Mouse (Mus musculus): ENCODE results near the gene Dpp4.

Dpp4 gene

DNA sequence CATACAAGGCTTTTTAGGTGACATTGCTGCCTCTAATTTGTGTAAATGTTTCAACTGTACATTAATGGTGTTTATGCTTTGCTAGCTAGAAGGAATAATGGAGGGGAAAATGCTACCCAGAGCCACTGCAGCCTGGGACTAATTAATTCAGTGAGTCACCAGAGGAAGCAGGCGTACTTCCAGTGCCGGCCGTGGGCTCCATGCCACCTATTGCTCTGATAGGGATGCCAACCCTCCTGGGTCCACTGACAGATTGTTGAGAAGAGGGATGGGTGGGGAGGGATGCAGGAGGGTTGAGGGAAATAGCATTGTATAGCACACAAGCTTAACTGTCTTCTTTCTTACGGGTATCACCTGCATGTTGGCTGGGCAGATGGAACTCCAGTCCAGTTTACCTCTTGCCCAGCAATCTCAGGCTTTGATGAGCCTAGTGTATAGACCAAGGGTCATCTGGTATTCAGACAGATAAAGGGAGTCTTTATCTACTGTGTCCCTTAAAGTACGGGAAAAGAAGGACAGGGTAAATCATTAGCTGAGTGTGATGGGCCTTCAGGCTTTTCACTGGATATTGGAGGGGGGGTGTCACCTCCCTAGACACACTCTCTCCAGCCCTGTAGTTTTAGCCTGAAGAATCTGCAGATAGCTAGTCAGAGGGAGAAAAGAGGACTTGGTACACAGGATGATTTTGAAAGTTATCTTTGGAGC is 43.5 kb downstream of the Dpp4 start:
- ATAC-seq (ENCODE audit: insufficient number of reproducible peaks, low FRiP score, low TSS enrichment), result peak; percentile 38

DNA sequence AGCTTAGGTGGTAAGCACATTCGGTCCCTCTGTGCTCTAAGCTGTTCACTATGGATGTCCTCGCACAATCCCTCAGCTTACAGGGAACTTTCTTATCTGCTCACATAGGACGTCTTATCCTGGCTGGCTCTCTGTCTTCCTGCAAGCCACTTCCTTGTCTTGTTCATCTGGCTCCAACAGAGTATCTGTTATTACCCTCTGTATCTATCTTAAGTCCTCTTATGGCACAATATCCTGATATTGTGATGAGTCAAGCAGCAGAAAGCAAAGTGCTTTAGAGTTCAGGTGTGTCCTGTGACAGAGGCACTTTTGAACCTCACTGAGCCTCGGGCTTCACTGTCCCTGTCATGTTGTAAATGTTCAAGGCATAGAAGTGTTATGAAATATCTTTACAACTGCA is 48.4 kb downstream of the Dpp4 start:
- no peak for ATAC-seq (ENCODE audit: insufficient number of reproducible peaks, low FRiP score, low TSS enrichment)

GRCm38 (mm10) chr2:62362211-62362610 is 49.8 kb downstream of the Dpp4 start:
- peak; percentile 8; the same call in 1 of the 2 replicates for ATAC-seq (ENCODE audit: insufficient number of reproducible peaks, low FRiP score, low TSS enrichment)

DNA sequence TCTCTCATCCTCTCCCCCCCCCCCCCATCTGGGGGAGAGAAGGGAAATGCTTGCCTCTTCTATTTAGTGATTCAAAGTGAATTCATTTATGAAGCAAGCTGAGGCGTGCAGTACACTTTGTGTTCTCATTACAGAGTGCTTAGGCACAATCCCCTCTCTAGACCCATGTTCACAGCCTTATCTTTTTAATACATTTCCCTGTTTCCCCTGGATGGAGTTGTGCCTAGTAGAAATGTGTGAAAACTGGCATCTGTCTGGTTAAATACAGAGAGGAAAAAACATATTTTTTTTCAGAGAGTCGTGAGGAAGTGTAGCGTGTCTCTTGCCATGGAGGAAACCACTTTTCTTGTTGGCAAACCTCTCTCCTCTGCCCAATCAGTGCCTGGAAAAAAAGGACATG is 50.5 kb downstream of the Dpp4 start:
- no peak for ATAC-seq (ENCODE audit: insufficient number of reproducible peaks, low FRiP score, low TSS enrichment)

DNA sequence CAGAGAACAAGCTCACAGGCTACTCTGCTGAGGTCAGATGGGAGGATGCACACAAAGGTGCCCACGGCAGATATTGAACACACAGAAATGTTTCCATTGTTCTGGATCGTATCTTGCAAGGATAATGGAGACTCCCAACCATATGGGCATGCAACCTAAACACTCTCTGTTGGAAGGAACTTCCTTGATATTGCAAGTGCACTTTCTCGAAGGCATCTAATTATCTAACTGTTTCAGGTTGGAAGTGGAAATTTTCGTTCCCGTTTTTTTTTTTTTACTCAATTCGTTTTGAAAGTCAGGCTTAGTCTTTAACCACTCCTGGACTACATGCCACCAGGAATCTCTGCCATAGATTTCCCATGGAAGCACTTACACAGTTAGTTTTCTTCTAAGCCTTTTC is 51.2 kb downstream of the Dpp4 start:
- no peak for ATAC-seq (ENCODE audit: insufficient number of reproducible peaks, low FRiP score, low TSS enrichment)

- no peak for ATAC-seq (ENCODE audit: insufficient number of reproducible peaks, low FRiP score, low TSS enrichment)
Observed at GRCm38 (mm10) chr2:62357259-62357658, 54.8 kb downstream of the Dpp4 start.

- ATAC-seq (ENCODE audit: insufficient number of reproducible peaks, low FRiP score, low TSS enrichment), result no peak
Observed at GRCm38 (mm10) chr2:62356606-62357005, 55.4 kb downstream of the Dpp4 start.

- ATAC-seq (ENCODE audit: insufficient number of reproducible peaks, low FRiP score, low TSS enrichment), result no peak
Observed at GRCm38 (mm10) chr2:62355766-62356165, 56.3 kb downstream of the Dpp4 start.

DNA sequence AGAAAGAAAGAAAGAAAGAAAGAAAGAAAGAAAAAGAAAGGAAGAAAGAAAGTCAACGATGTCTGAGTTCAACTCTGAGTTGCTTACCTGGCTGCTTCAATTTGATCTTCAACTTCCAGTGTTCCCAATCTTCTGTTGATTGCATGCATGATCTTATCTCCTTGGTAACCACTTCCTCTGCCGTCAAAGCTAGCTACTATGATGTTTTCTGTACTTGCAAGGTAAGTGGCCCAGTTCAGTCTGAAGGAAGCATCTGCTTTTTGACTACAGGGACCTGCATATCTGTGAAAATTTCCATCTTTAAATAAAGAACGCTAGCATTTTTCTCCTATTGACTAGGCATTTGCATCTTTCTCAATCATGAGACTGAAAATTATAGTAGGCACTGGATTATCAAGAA is 60.0 kb downstream of the Dpp4 start:
- no peak for ATAC-seq (ENCODE audit: insufficient number of reproducible peaks, low FRiP score, low TSS enrichment)

- no peak for ATAC-seq (ENCODE audit: insufficient number of reproducible peaks, low FRiP score, low TSS enrichment)
Observed at GRCm38 (mm10) chr2:62347762-62348161, 64.3 kb downstream of the Dpp4 start.

GRCm38 (mm10) chr2:62346771-62347170 is 65.3 kb downstream of the Dpp4 start:
- ATAC-seq (ENCODE audit: insufficient number of reproducible peaks, low FRiP score, low TSS enrichment), result no peak

DNA sequence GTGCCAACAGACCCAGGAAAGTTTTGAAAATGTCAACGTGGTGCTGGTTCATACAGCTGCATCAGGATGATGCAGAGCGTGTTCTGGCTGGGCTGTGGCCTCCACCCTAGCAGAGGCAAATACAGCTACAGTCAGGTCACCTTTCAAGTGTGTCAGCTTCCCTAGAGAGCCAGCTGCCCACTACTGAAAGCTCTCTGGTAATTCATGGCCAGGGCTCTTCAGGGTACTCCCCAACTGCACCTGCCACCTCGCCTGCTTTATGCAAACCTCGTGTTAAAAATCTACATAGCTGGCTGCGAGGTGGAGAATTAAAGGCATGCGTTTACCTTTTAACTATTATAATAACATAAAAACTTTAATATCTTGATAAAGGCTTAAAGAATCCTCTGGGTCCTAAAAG is 67.7 kb downstream of the Dpp4 start:
- no peak for ATAC-seq (ENCODE audit: insufficient number of reproducible peaks, low FRiP score, low TSS enrichment)

DNA sequence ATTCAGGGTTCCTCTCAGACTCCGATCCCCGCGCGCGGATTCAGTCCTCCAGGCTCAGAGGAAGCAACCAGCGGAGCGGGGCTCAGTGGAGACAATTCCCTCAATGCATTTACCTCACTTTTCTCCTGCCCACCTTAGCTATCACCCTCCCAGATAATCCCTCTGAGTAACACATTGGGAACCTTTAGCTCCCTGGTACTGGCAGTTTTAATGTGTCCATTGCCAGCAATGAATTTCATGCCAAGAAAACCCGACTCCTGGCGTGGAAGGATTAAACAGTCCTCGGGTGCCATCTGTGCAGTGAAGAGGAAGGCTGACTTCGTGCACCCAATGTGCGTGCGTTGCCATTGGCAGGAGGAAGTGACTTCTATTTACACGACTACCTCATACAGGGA is 70.3 kb downstream of the Dpp4 start:
- peak; percentile 65 for ATAC-seq (ENCODE audit: insufficient number of reproducible peaks, low FRiP score, low TSS enrichment)

- no peak for ATAC-seq (ENCODE audit: insufficient number of reproducible peaks, low FRiP score, low TSS enrichment)
Observed at GRCm38 (mm10) chr2:62341061-62341733, 70.8 kb downstream of the Dpp4 start.

DNA sequence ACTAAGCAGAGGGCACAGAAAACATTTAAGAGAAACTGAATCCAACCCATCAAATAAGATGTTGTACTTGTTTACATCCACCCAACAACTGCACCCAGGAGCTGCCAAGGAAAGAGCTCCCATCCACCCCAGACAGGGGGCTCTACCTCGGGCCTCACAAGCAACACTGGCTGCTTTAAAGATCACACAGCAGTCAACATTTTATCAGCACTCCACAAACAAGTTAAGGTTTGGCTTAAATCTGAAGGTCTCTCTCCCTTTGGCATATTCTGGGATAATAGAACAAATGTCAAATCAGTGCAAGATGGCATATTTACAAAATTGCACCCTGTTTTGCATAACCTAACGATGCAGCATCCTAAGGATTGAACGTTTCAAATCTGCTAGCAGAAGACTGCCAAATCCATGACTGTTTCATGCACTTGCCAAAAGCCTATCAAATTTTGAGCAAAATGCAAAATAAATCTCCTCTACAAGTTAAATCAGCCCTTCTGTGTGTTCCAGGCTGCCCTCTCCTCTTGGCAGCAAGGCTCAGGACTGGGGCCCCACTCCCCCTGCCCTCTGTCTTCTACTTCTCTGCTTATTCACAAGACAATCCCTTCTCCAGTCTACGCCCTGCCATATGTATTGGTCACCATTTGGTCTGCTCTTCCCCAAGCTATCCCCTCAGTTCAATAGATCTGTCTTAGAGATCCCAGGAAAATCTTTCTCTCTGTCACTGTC is 72.6 kb downstream of the Dpp4 start:
- ATAC-seq (ENCODE audit: insufficient number of reproducible peaks, low FRiP score, low TSS enrichment), result no peak

DNA sequence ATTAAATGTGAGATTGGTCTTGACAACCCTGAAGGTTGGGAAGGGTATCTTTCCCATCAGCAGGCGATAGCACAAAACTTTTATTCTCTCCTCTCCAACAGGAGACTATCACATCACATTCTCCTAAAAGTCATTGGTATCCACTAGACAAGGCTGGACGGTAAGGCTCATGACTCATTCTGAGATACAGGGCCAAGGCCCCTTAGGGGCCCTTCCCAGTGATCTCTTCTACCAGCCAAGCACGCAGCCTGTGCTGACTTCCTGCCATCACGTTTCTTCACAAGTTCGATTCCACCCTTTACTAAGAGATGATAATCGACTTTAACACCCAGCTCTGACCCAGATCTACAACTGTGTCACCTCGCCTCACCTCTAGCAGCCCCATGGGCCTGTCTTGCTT is 74.9 kb downstream of the Dpp4 start:
- ATAC-seq (ENCODE audit: insufficient number of reproducible peaks, low FRiP score, low TSS enrichment), result no peak

GRCm38 (mm10) chr2:62334397-62335243 is 77.4 kb downstream of the Dpp4 start:
- no peak for ATAC-seq (ENCODE audit: insufficient number of reproducible peaks, low FRiP score, low TSS enrichment)

DNA sequence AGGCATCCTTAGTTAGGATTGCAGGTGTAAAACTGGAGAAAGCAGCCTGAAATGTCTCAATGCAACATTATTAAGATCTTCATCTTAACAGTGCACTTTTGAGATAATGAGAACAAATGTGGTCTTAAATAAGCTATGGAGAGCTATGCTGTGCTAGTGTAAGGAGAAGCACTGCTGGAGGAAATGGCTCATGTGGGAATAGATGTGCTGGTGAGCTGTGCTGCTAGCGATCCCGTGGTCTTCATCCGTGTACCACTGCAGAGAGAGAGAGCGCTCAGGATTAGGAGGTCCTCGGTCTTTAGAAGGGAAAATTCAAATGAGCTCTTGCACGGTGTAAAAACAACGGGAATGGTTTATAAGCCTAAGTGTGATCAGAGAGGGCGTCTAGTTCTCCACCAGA is 79.6 kb downstream of the Dpp4 start:
- ATAC-seq (ENCODE audit: insufficient number of reproducible peaks, low FRiP score, low TSS enrichment), result no peak

DNA sequence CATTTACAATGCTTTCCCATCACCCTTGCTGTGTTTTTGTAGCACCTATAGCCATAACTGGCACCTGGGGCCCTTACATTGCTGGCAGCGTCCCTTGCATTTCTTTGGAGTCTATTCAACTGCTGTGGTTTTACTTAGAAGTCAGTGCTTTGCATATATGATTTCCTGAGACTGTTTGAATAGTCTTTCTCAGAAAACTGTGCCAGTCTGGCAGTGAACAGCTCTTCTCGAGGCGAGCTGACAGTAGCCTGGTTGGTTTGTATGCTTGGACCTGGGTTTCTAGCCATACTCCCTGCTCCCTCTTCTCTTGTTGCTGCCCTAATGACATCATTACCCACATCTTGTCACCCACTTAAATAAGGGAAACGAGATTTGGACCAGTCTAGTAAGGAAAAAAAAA is 80.1 kb downstream of the Dpp4 start:
- no peak for ATAC-seq (ENCODE audit: insufficient number of reproducible peaks, low FRiP score, low TSS enrichment)

- no peak for ATAC-seq (ENCODE audit: insufficient number of reproducible peaks, low FRiP score, low TSS enrichment)
Observed at GRCm38 (mm10) chr2:62325388-62325787, 86.6 kb downstream of the Dpp4 start.

Measured in cerebellum, adult (tissue).